Mouse (Mus musculus) thymus, adult 2 months (tissue): ENCODE data around the gene Fen1.
"Not testable (repeated sequence)": the region's sequence is repeated elsewhere in the genome, so short reads cannot be mapped to it uniquely, and the experiment has no call there.

ENCODE experiments used
- CTCF ChIP-seq: fragments of 200-500 bp; IDR thresholded peaks from 2 replicates; pipeline ENCODE4 v1.5.1; 2012; ENCODE audit warnings: mild to moderate bottlenecking, control low read depth, low read length, moderate library complexity, borderline replicate concordance; ENCODE audit not compliant: control insufficient read depth, poor library complexity, insufficient read depth; ENCODE audit errors: extremely low read depth
- POLR2A ChIP-seq: fragments of 200-500 bp; IDR thresholded peaks from 2 replicates; pipeline ENCODE4 v1.6.1; 2012; ENCODE audit warnings: mild to moderate bottlenecking, low read length, control low read depth, moderate library complexity; ENCODE audit not compliant: control insufficient read depth, poor library complexity, insufficient read depth; ENCODE audit errors: extremely low read depth

GRCm38 (mm10) chr19:10165928-10166327 is 38.0 kb downstream of the Fen1 start:
- TF ChIP-seq CTCF, POLR2A: not testable (repeated sequence)
